In genomic region chr9:115320156-115320555, GRCm38 (mm10) we compare ENCODE assay signal across 26 mouse cellular contexts.
"Had no signal": no experiment of that assay in that cellular context is flagged by ENCODE, and none has a peak within 500 bp of the region (broad histone marks: within the 10 kb centered on the region; RNA-seq: fewer than 3 reads in every experiment).

No protein-coding gene starts in this region.

- H3K4me2 ChIP-seq: heart, embryonic 12.5 days; hindbrain, embryonic 12.5 days; hindbrain, embryonic 14.5 days; intestine, embryonic 15.5 days; limb, embryonic 13.5 days; liver, embryonic 11.5 days; liver, embryonic 13.5 days; liver, embryonic 15.5 days had no signal

- H3K4me1 ChIP-seq: heart, embryonic 10.5 days; heart, embryonic 12.5 days; intestine, embryonic 15.5 days had no signal

- H3K27me3 ChIP-seq: heart, embryonic 12.5 days; hindbrain, embryonic 12.5 days; intestine, embryonic 15.5 days; limb, embryonic 13.5 days; liver, embryonic 13.5 days; liver, embryonic 15.5 days had no signal

- H3K9ac ChIP-seq: heart, embryonic 12.5 days; hindbrain, embryonic 12.5 days; hindbrain, embryonic 14.5 days; intestine, embryonic 15.5 days; limb, embryonic 13.5 days; liver, embryonic 13.5 days; liver, embryonic 15.5 days had no signal

- H3K27ac ChIP-seq: gastrocnemius, adult 2 months; heart, embryonic 10.5 days; hindbrain, embryonic 10.5 days; hindbrain, embryonic 12.5 days; hindbrain, embryonic 14.5 days; intestine, embryonic 15.5 days; layer of hippocampus, adult 2 months; left cerebral cortex, adult 2 months; liver, embryonic 13.5 days; liver, embryonic 15.5 days had no signal

- H3K36me3 ChIP-seq: heart, embryonic 10.5 days; heart, embryonic 12.5 days; hindbrain, embryonic 10.5 days; hindbrain, embryonic 12.5 days; intestine, embryonic 15.5 days; limb, embryonic 13.5 days; liver, embryonic 13.5 days; liver, embryonic 15.5 days had no signal

- H3K4me3 ChIP-seq: gastrocnemius, adult 2 months; heart, embryonic 10.5 days; heart, embryonic 12.5 days; hindbrain, embryonic 10.5 days; hindbrain, embryonic 12.5 days; intestine, embryonic 15.5 days; layer of hippocampus, adult 2 months; left cerebral cortex, adult 2 months; limb, embryonic 13.5 days; liver, embryonic 13.5 days; liver, embryonic 15.5 days had no signal

- DNase-seq: gastrocnemius, adult 2 months; gastrocnemius, postnatal 10 days; gastrocnemius, postnatal 25 days; heart, postnatal 10 days; heart, postnatal 4 days; kidney, adult 18-20 months; kidney, adult 8-10 months; kidney, postnatal 10 days; kidney, postnatal 25 days; kidney, postnatal 4 days; liver; liver, embryonic 13.5 days had no signal

- ATAC-seq: hindbrain, embryonic 16.5 days; inflammation-experienced regulatory T-cells, adult 6 months; intestine, embryonic 15.5 days; intestine, postnatal 0 days had no signal

- H3K9me3 ChIP-seq: heart, embryonic 10.5 days; hindbrain, embryonic 12.5 days; intestine, embryonic 15.5 days; liver, embryonic 13.5 days; liver, embryonic 15.5 days had no signal
